Mouse (Mus musculus) bone marrow macrophage, adult 2 months (primary cell): ENCODE data around the gene Brd3os. TPM values are rescaled to one million over a fixed set of nuclear protein-coding genes. Genes with fewer than 3 reads are reported as not detected.
A peak's percentile ranks its signal among the peaks of the same experiment; 100 is the strongest.

Experiments used
- H3K27ac ChIP-seq: 2 replicates; pipeline ENCODE4 v1.5.1; 2012; ENCODE audit warnings: low read depth, low read length; ENCODE audit not compliant: insufficient read depth
- H3K4me1 ChIP-seq: 2 replicates; pipeline ENCODE4 v1.6.1; 2012; ENCODE audit warnings: low read length; ENCODE audit not compliant: control insufficient read depth, insufficient read depth
- H3K4me3 ChIP-seq: 2 replicates; pipeline ENCODE4 v1.5.1; 2012; ENCODE audit warnings: mild to moderate bottlenecking, low read length, moderate library complexity; ENCODE audit not compliant: insufficient read depth
- CTCF ChIP-seq: IDR thresholded peaks from 2 replicates; pipeline ENCODE4 v1.5.1; 2012; ENCODE audit warnings: low read depth, mild to moderate bottlenecking, low read length, moderate library complexity
- POLR2A ChIP-seq: IDR thresholded peaks from 2 replicates; pipeline ENCODE4 v1.6.1; 2012; ENCODE audit warnings: mild to moderate bottlenecking, low read depth, low read length, borderline replicate concordance
- polyA plus RNA-seq: library from polyadenylated mRNA; stranded (reverse); fragments of >200 nt; gene quantifications from 2 replicates; pipeline ENCODE4 v1.2.4, GENCODE M21; 2012; ENCODE audit not compliant: missing spikeins, insufficient read depth, insufficient read length

Brd3os gene
- 1.2 and 3.1 TPM in 2 replicates for polyA plus RNA-seq

- no peak for TF ChIP-seq POLR2A
- no peak for TF ChIP-seq CTCF
- H3K27ac ChIP-seq = no peak within 1 kb of the TSS
- peaks cover 15% of the 10 kb centered on the region for H3K4me1 ChIP-seq
- peak within 1 kb of the TSS; percentile 68 for H3K4me3 ChIP-seq
These were observed at the start of gene Brd3os for GRCm38 (mm10) chr2:27441767-27442707. Gene Brd3os, plus strand, starts transcription at chr2:27442324.

DNA sequence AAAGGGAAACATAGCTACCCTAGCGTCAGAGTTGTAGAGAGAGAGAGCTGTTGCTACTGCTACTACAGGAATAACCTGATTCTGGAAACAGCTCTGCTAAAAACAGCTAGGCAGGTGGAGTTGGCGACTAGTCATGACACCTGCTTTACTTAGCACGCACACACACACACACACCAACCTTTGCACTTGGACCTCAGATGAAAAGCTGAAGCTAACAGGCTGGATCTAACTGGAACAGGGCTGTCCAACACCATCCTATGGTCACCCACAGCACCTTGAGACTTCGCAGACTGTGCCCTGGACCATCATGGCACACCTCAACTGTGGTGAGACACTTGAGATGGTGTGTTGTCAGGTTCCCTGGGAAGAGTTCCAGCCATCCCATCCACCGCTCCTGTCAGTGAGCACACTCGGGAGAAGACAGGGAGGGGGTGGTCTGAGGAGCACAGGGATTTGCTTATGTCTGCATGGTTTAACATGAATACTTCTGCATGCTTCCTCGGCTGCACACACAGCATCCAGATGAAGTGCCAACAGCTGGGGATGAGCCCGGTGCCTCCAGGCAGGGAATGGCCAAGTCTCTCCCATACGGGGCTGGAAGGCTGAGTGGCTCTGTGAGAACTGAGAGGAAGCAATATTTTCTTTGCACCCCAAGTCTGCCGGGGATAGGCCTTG is 47.8 kb upstream of the Brd3os start:
- TF ChIP-seq POLR2A (no peak), CTCF (no peak)
- Histone ChIP-seq H3K4me3 (no peak overlapping the region), H3K27ac (no peak overlapping the region), H3K4me1 (no peaks in the 10 kb centered on the region)

DNA sequence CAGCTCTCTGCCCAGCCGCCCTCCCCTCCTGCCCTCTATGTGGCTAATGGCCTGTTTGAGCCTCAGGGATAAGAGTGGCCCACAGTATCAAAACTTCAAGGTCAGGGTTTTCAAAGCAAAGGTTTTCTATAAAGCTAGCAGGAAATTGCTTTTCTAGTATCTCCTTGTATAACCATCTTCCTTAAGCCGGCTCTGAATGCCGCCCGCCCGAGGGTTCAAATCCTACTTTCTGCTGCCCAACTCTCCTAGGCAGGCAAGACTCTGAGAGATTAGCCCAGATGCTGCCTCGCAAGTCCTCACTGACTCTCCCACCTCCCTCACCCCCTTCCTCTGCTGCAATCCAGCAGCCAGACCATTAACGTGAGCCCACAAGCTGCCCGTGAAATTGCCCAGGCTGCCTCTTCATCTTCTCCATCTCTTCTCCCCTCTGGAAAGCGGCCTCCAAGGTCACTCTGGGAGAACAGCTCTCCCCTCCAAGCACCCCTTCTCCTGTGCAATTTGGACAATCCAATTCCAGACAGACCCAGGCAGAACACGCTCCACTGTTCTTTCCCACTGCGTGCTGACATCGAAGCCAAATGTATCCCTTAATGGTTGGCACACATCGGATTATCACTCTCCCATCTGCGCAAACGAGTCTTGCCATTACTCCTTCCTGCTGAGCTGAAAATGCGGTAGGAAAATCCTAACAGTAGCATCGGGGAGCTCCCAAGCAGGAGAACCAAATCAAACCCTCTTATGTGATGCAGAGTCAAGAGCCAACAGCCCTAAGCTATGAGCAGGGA is 45.3 kb upstream of the Brd3os start:
- Histone ChIP-seq H3K4me1 (peaks cover 11% of the 10 kb centered on the region), H3K27ac (no peak overlapping the region), H3K4me3 (no peak overlapping the region)
- TF ChIP-seq POLR2A = no peak
- TF ChIP-seq CTCF = no peak

DNA sequence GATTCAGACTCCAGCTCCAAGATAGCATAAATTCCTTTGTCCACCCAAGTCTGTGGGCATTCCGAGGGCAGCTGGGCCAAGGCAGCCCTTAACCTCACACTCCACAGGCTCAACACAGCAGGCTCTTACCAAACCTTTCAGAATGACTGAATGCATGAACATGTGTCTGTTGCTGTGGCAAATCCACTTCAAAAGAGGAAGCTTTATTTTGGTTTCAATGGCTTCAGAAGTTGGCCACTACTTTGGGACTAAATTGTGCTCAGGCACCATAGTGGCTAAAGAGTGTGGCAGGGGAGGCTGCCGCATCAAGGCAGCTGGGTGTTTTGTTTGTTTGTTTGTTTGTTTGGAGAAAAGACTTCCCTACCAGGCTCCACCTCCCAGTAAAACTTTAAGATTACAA is 42.0 kb upstream of the Brd3os start:
- Histone ChIP-seq H3K27ac (no peak overlapping the region), H3K4me3 (no peak overlapping the region), H3K4me1 (peaks cover 27% of the 10 kb centered on the region)
- TF ChIP-seq CTCF = no peak
- TF ChIP-seq POLR2A = no peak

DNA sequence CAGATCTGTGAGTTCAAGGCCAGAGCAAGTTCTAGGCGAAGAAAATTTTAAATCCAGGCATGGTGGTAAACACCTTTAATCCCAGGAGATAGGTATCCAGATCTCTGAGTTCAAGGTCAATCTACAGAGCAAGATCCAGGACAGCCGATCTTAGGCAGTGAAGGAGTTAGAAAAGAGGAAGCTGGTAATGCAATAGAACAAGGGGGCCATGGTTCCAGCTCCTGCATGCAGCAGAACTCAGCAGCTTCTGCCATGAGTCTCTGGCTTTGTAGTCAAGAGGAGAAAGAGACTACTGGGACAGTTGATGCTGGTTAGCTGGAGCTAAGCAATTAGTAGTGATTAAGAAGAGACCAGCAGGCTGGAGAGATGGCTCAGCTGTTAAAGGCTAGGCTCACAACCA is 40.6 kb upstream of the Brd3os start:
- Histone ChIP-seq H3K4me3 (no peak overlapping the region), H3K4me1 (peaks cover 37% of the 10 kb centered on the region), H3K27ac (no peak overlapping the region)
- TF ChIP-seq CTCF (no peak), POLR2A (no peak)

DNA sequence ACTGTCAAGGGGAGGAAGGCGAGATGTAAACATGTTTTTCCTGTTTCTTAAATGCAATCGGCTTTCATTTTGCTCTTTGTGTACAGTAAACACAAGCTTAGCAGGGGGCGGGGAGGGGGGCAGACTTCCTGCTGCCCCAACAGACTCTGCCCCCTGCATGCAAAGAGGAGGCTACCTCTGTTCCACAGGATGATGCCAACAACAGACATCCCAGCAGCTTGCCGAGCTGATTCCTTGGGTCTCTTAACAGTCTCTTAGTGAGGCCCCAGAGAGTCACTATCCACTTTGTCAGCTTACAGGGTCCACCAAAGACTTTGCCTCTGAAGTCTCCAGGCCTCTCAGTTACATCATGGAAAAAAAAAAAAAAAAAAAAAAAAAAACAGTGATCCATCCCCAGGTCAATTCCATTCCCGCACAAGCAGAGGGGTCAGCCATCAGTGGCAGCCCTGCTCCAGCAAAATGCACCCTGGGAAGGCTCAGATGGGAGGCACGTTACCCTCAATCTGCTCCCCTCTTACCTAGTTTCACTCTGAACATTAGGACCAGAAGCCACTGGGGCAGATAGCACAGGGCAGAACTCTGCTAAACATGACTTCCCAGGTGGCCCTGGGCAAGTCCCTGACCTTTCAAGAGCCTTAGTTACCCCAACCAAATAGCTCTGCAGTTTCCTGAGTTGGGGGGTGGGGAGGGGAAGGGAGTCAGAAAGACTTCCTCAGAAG is 37.6 kb upstream of the Brd3os start:
- Histone ChIP-seq H3K4me1 (peaks cover 37% of the 10 kb centered on the region), H3K4me3 (no peak overlapping the region), H3K27ac (peak overlapping the region; percentile 59)
- TF ChIP-seq CTCF (no peak), POLR2A (no peak)

DNA sequence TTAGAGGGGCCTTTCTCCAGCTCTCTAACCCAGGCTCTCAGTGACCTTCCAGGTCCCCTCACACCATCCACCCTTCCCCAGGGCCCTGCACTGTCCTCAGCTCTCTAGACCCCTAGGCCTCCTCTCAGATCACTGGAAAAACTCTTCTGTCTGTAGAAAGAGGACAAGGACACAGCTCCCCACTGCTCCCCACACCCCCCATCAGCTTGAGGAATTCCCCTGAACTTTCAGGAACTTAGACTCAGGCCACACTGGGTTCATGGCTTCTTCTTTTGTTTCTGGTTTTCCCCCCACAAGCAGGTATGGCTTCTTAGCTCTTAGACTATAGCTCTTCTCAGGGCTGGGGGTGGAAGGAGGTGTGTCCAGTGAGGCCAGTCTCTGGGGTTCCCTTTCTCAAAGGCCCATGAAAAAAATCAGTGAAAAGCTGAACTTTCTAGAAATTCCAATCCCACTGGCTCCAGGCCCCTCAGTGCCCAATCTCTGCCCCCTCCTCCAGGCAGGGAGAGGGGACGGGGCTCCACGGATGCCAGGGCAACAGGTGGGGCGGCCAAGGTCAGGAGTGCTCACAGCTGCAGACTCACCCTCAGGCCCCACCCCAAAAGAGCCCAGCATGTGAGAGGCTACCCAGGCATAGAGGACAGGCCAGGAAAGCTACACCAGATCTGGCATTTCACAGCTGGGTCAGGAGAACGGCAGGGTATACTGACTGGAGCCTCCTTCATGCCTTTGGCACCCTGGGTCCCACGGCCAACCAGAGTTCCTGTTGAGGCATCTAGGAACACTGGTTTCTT is 36.8 kb upstream of the Brd3os start:
- no peak for TF ChIP-seq CTCF
- TF ChIP-seq POLR2A = no peak
- Histone ChIP-seq H3K27ac (peak overlapping the region; percentile 59), H3K4me3 (no peak overlapping the region), H3K4me1 (peaks cover 35% of the 10 kb centered on the region)

DNA sequence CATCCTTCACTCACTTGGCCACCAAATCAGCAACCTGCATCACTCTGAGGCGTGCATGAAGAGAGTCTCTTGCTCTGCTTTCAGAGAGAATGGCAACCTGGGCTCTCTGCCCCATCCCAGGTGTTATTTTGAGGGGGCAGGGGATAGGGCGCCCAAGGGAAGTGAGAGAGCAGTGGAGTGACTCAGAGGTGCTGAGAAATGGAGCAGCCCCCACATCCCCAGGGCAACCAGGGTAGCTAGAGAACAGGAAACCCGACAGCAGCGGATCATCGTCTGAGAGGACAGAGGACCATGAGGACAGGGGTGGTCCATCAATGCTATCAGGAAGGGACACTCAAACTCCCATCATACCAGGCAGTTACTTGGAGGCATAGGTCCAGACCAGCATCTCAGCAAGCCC is 35.2 kb upstream of the Brd3os start:
- Histone ChIP-seq H3K4me3 (no peak overlapping the region), H3K4me1 (peaks cover 38% of the 10 kb centered on the region)

DNA sequence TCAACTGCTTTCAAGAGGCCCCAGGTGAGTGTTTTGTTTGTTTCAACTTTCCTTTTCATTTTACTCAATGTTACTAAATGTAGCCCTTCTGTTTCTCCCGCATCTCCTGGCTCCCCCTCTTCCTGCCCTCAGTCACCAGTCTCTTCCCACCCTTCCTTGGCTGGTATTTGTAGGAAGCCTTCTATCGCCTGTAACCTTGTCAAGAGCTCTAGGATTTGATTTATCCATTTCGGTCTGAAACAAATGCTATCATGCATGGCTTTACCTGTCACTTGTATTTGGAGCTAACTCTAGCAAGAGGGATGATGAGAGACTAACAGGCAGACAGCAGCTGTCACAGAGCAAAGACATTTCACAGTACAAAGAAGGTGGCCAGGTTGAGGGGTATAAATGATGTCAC is 33.9 kb upstream of the Brd3os start:
- Histone ChIP-seq H3K27ac (no peak overlapping the region), H3K4me3 (no peak overlapping the region), H3K4me1 (peaks cover 46% of the 10 kb centered on the region)
- TF ChIP-seq CTCF = no peak

More for the DNA sequence above, 35.2 kb upstream of the Brd3os start:
- H3K27ac ChIP-seq = no peak overlapping the region
- TF ChIP-seq CTCF = no peak
- no peak for TF ChIP-seq POLR2A
